In genomic region chr3:87000051-87000450, GRCm38 (mm10) we compare ENCODE assay signal across 10 mouse cellular contexts. TPM values are rescaled to one million over a fixed set of nuclear protein-coding genes. Genes with fewer than 3 reads are reported as not detected.
DNase-seq lines count a peak whose midpoint lies in the region; ATAC-seq and TF ChIP-seq lines count a peak whose summit lies in the region.
"Had no signal": no experiment of that assay in that cellular context is flagged by ENCODE, and none has a peak within 500 bp of the region (broad histone marks: within the 10 kb centered on the region; RNA-seq: fewer than 3 reads in every experiment).

No protein-coding gene starts in this region.

- intact Hi-C loops in left cerebral cortex, adult 2 months (cut with DNase I): no loop called here

- H3K4me3 ChIP-seq in kidney, postnatal 0 days (replicated peaks; ENCODE audit: low read depth, low read length): no peak overlapping the region
- H3K4me3 ChIP-seq in kidney, embryonic 15.5 days (replicated peaks): no peak overlapping the region
- H3K4me3 ChIP-seq in MEL (ENCODE audit: control insufficient read depth in 1 of 2, insufficient read depth in 1 of 2, low read depth in 2 of 2, low read length in 2 of 2): peak overlapping the region; percentile 68 to 99
- no peak overlapping the region for H3K4me3 ChIP-seq in liver, embryonic 15.5 days (replicated peaks)
- no peak overlapping the region for H3K4me3 ChIP-seq in left cerebral cortex, adult 2 months

- H3K9ac ChIP-seq in kidney, postnatal 0 days (ENCODE audit: low read depth, low read length): no peak overlapping the region
- H3K9ac ChIP-seq in kidney, embryonic 15.5 days: no peak overlapping the region
- H3K9ac ChIP-seq in MEL (ENCODE audit: control insufficient read depth, low read depth, low read length, poor library complexity, severe bottlenecking): no peak overlapping the region
- H3K9ac ChIP-seq in liver, embryonic 15.5 days: no peak overlapping the region

- H3K27ac ChIP-seq in kidney, postnatal 0 days: no peak overlapping the region
- no peak overlapping the region for H3K27ac ChIP-seq in kidney, embryonic 15.5 days
- no peak overlapping the region for H3K27ac ChIP-seq in MEL (ENCODE audit: control insufficient read depth, low read depth, low read length)
- no peak overlapping the region for H3K27ac ChIP-seq in liver, embryonic 15.5 days (replicated peaks)
- H3K27ac ChIP-seq in left cerebral cortex, adult 2 months: no peak overlapping the region

- H3K79me2 ChIP-seq in MEL (ENCODE audit: control insufficient read depth, insufficient read depth, low read length, poor library complexity): no peaks in the 10 kb centered on the region

- TF ChIP-seq EP300 in MEL (IDR thresholded peaks at IDR 0.05; ENCODE audit: low read depth in 1 of 2, low read length in 2 of 2): peak in 1 of 2 experiments; percentile 17; a peak in 1 of 4 replicates

- peak; percentile 26 for DNase-seq in CD4-positive, CD25-positive, alpha-beta regulatory T cell, adult 2 months (ENCODE audit: low read depth, low spot score)
- DNase-seq in kidney, postnatal 0 days (ENCODE audit: low spot score): no peak
- DNase-seq in MEL (ENCODE audit: low read depth, low spot score): peak; percentile 51
- DNase-seq in ovary, postnatal 14 days (ENCODE audit: low spot score): no peak
- DNase-seq in left cerebral cortex, adult 2 months (ENCODE audit: extremely low spot score in 1 of 2, low spot score in 2 of 2): no peak
- DNase-seq: cerebellum, postnatal 14 days; gastrocnemius, postnatal 36 days had no signal

- no peaks in the 10 kb centered on the region for H3K27me3 ChIP-seq in kidney, postnatal 0 days (ENCODE audit: insufficient read depth, low read length)
- H3K27me3 ChIP-seq in kidney, embryonic 15.5 days: no peaks in the 10 kb centered on the region
- H3K27me3 ChIP-seq in MEL (ENCODE audit: control insufficient read depth in 1 of 2, insufficient read depth in 2 of 2, low read length in 2 of 2): peaks cover 0 to 7% of the 10 kb centered on the region in 2 experiments; a peak in 2 of 4 replicates
- H3K27me3 ChIP-seq in liver, embryonic 15.5 days: no peaks in the 10 kb centered on the region

- H3K4me1 ChIP-seq in kidney, postnatal 0 days (replicated peaks; ENCODE audit: insufficient read depth, low read length): no peaks in the 10 kb centered on the region
- peaks cover 3% of the 10 kb centered on the region; the same call in 1 of the 2 replicates for H3K4me1 ChIP-seq in kidney, embryonic 15.5 days
- H3K4me1 ChIP-seq in MEL (ENCODE audit: control insufficient read depth in 1 of 2, insufficient read depth in 2 of 2, low read length in 2 of 2): peaks cover 0 to 6% of the 10 kb centered on the region in 2 experiments; a peak in 3 of 4 replicates
- H3K4me1 ChIP-seq in liver, embryonic 15.5 days (replicated peaks): peaks cover 12% of the 10 kb centered on the region

- no peaks in the 10 kb centered on the region for H3K36me3 ChIP-seq in kidney, postnatal 0 days (ENCODE audit: insufficient read depth, low read length)
- no peaks in the 10 kb centered on the region for H3K36me3 ChIP-seq in kidney, embryonic 15.5 days
- no peaks in the 10 kb centered on the region; a peak in 1 of 4 replicates for H3K36me3 ChIP-seq in MEL (ENCODE audit: control insufficient read depth in 1 of 2, insufficient read depth in 2 of 2, low read length in 2 of 2)
- no peaks in the 10 kb centered on the region for H3K36me3 ChIP-seq in liver, embryonic 15.5 days (replicated peaks)

- TF ChIP-seq CTCF in kidney, postnatal 0 days (IDR thresholded peaks at IDR 0.05; ENCODE audit: low read depth): no peak
- no peak for TF ChIP-seq CTCF in MEL (IDR thresholded peaks at IDR 0.05 in 2 of 3, conservative IDR thresholded peaks at IDR 0.05 in 1 of 3; ENCODE audit: control insufficient read depth in 1 of 3, insufficient read depth in 1 of 3, low read depth in 2 of 3, low read length in 3 of 3, poor library complexity in 1 of 3, severe bottlenecking in 1 of 3)
- no peak for TF ChIP-seq CTCF in left cerebral cortex, adult 2 months (IDR thresholded peaks at IDR 0.05)

- H3K9me3 ChIP-seq in kidney, postnatal 0 days (replicated peaks; ENCODE audit: low read length): no peaks in the 10 kb centered on the region
- no peaks in the 10 kb centered on the region for H3K9me3 ChIP-seq in kidney, embryonic 15.5 days (replicated peaks)
- no peaks in the 10 kb centered on the region for H3K9me3 ChIP-seq in MEL (replicated peaks; ENCODE audit: insufficient read depth, low read length)
- no peaks in the 10 kb centered on the region for H3K9me3 ChIP-seq in liver, embryonic 15.5 days (replicated peaks)

- 90% methylated on average over 12 of the region's 12 CpGs for WGBS in kidney, postnatal 0 days
- WGBS in kidney, embryonic 15.5 days: 92% methylated on average over 12 of the region's 12 CpGs
- WGBS in liver, embryonic 15.5 days (ENCODE audit: insufficient replicate concordance): 50% methylated on average over 12 of the region's 12 CpGs

- no peak for TF ChIP-seq RAD21 in MEL (IDR thresholded peaks at IDR 0.05; ENCODE audit: low read depth, low read length)

- no peak for ATAC-seq in CD4-positive, CD25-positive, alpha-beta regulatory T cell, adult 4 months
- no peak for ATAC-seq in kidney, postnatal 0 days (replicated peaks; ENCODE audit: low FRiP score, low read depth)
- no peak for ATAC-seq in kidney, embryonic 15.5 days (replicated peaks; ENCODE audit: low FRiP score)
- no peak for ATAC-seq in liver, embryonic 15.5 days (ENCODE audit: insufficient read depth)

- peak overlapping the region; percentile 72; the same call in 1 of the 2 replicates for H3K4me2 ChIP-seq in kidney, postnatal 0 days (ENCODE audit: low read length)
- no peak overlapping the region for H3K4me2 ChIP-seq in kidney, embryonic 15.5 days
- H3K4me2 ChIP-seq in liver, embryonic 15.5 days: peak overlapping the region; percentile 75

- no peak for TF ChIP-seq POLR2A in MEL (IDR thresholded peaks at IDR 0.05; ENCODE audit: control insufficient read depth in 1 of 2, insufficient read depth in 1 of 2, low read depth in 1 of 2, low read length in 2 of 2, poor library complexity in 1 of 2)

TF ChIP-seq in MEL, 35 proteins besides CTCF, POLR2A, EP300 and RAD21:
- no peak for TF ChIP-seq MXI1 (IDR thresholded peaks at IDR 0.05; ENCODE audit: low read depth, low read length)
- 0 out of 2 replicates have a peak, but pooled peaks have one; percentile 30 for TF ChIP-seq RCOR1 (IDR thresholded peaks at IDR 0.05; ENCODE audit: low read depth, low read length)
- TF ChIP-seq ZC3H11A (IDR thresholded peaks at IDR 0.05; ENCODE audit: low read depth, low read length): no peak
- TF ChIP-seq TBP (IDR thresholded peaks at IDR 0.05; ENCODE audit: low read depth, low read length): peak; percentile 60
- peak; percentile 36; the same call in 1 of the 2 replicates for TF ChIP-seq GATA1 (IDR thresholded peaks at IDR 0.05; ENCODE audit: low read depth, low read length)

RNA-seq across cellular contexts. Expression of gene Cd1d1, which starts 0.8 kb away (rescaled TPM):
- polyA plus RNA-seq in CD4-positive, CD25-positive, alpha-beta regulatory T cell, adult 4 months (2017; shearing (Covaris generic)): 100 to 1,000 TPM; 133 to 178 TPM
- polyA plus RNA-seq in kidney, postnatal 0 days (2015; fragmentation: Nextera tagmentation; extraction: Ambion mirVana): 15.0 and 16.3 TPM in 2 replicates
- polyA plus RNA-seq in kidney, embryonic 15.5 days (2015; fragmentation: Nextera tagmentation; extraction: Ambion mirVana): 29.2 and 31.9 TPM in 2 replicates
- total RNA-seq in MEL (2012; rRNA removed): 1.1 and 1.8 TPM in 2 replicates
- 1 to 10 TPM in 1 of 2 experiments, not detected in 1; 1.6 TPM for polyA plus RNA-seq in MEL (2012; ENCODE audit: insufficient read depth in 1 of 2, insufficient read length in 2 of 2, low read depth in 1 of 2, low replicate concordance in 2 of 2, missing spikeins in 1 of 2)
- polyA plus RNA-seq in liver, embryonic 15.5 days (2015; fragmentation: Nextera tagmentation; extraction: Ambion mirVana): 5.8 and 6.0 TPM in 2 replicates
- 1 to 10 TPM in 1 of 2 experiments, under 1 TPM in 1; 0.57 to 1.0 TPM for total RNA-seq in left cerebral cortex, adult 2 months (2021)

Comparison
In these comparisons a context has a peak if more than half of its experiments do, and no peak if none do; other contexts are left out.
1. DNase-seq: peak in CD4-positive, CD25-positive, alpha-beta regulatory T cell, adult 2 months (single experiment) and MEL (single experiment); none in kidney, postnatal 0 days (single experiment), ovary, postnatal 14 days (single experiment) and left cerebral cortex, adult 2 months (0 of 2).
2. H3K4me3 ChIP-seq: peak in MEL (2 of 2); none in kidney, postnatal 0 days (single experiment), kidney, embryonic 15.5 days (single experiment), liver, embryonic 15.5 days (single experiment) and left cerebral cortex, adult 2 months (single experiment).